In genomic region chr4:64654157-64654556, GRCm38 (mm10) we compare ENCODE assay signal across 23 mouse cellular contexts.
A peak's percentile ranks its signal among the peaks of the same experiment; 100 is the strongest.
DNase-seq lines count a peak whose midpoint lies in the region; ATAC-seq lines count a peak whose summit lies in the region.
"Had no signal": no experiment of that assay in that cellular context is flagged by ENCODE, and none has a peak within 500 bp of the region (broad histone marks: within the 10 kb centered on the region; RNA-seq: fewer than 3 reads in every experiment).

No protein-coding gene starts in this region.

- 84% methylated on average over 3 of the region's 3 CpGs for WGBS in midbrain, embryonic 15.5 days

- DNase-seq in layer of hippocampus, adult 11-12 months (ENCODE audit: low spot score), result peak; percentile 2
- DNase-seq in layer of hippocampus, postnatal 25 days (ENCODE audit: extremely low spot score in 1 of 2, low spot score in 1 of 2), result no peak
- DNase-seq in right cerebral cortex, adult 18-20 months, result peak; percentile 43
- no peak for DNase-seq in right cerebral cortex, postnatal 4 days
- peak; percentile 4 to 42 for DNase-seq in left cerebral cortex, adult 9 months (ENCODE audit: low spot score in 2 of 2)
- peak; percentile 18 to 31 for DNase-seq in left cerebral cortex, postnatal 36 days (ENCODE audit: low spot score in 2 of 2)
- DNase-seq in cerebellum, postnatal 4 days (ENCODE audit: low spot score in 2 of 2), result no peak
- DNase-seq: adrenal gland, adult 2 months; adrenal gland, postnatal 25 days; cerebellum, adult 2 months; cerebellum, postnatal 10 days; embryo, embryonic 11 days; gastrocnemius, postnatal 14 days; heart, adult 2 months; heart, postnatal 14 days had no signal

- H3K4me1 ChIP-seq in midbrain, embryonic 15.5 days, result no peaks in the 10 kb centered on the region
- H3K4me1 ChIP-seq: forebrain, embryonic 10.5 days; forebrain, embryonic 15.5 days; heart, embryonic 15.5 days; hindbrain, embryonic 13.5 days had no signal

- no peaks in the 10 kb centered on the region for H3K36me3 ChIP-seq in midbrain, embryonic 15.5 days (replicated peaks)
- H3K36me3 ChIP-seq: embryonic facial prominence, embryonic 15.5 days; forebrain, embryonic 10.5 days; forebrain, embryonic 15.5 days; heart, embryonic 15.5 days; hindbrain, embryonic 13.5 days had no signal

- H3K27ac ChIP-seq in midbrain, embryonic 15.5 days, result no peak overlapping the region
- H3K27ac ChIP-seq: embryonic facial prominence, embryonic 15.5 days; forebrain, embryonic 10.5 days; forebrain, embryonic 15.5 days; heart, adult 2 months; heart, embryonic 15.5 days; hindbrain, embryonic 13.5 days had no signal

- H3K27me3 ChIP-seq in midbrain, embryonic 15.5 days (replicated peaks), result no peaks in the 10 kb centered on the region
- H3K27me3 ChIP-seq: embryonic facial prominence, embryonic 15.5 days; forebrain, embryonic 15.5 days; heart, embryonic 15.5 days; hindbrain, embryonic 13.5 days had no signal

- no peak overlapping the region for H3K4me3 ChIP-seq in midbrain, embryonic 15.5 days
- H3K4me3 ChIP-seq: embryonic facial prominence, embryonic 15.5 days; erythroblast, embryonic 14.5 days; forebrain, embryonic 10.5 days; forebrain, embryonic 15.5 days; heart, adult 2 months; heart, embryonic 15.5 days; hindbrain, embryonic 13.5 days had no signal

- H3K9ac ChIP-seq in midbrain, embryonic 15.5 days, result no peak overlapping the region
- H3K9ac ChIP-seq: embryonic facial prominence, embryonic 15.5 days; forebrain, embryonic 15.5 days; heart, embryonic 15.5 days; hindbrain, embryonic 13.5 days had no signal

- no peak overlapping the region for H3K4me2 ChIP-seq in midbrain, embryonic 15.5 days
- H3K4me2 ChIP-seq: embryonic facial prominence, embryonic 15.5 days; forebrain, embryonic 15.5 days; heart, embryonic 11.5 days; heart, embryonic 15.5 days; hindbrain, embryonic 13.5 days had no signal

- intact Hi-C loops in left cerebral cortex, postnatal 36 days (cut with DNase I), result no loop called here

- ATAC-seq in midbrain, embryonic 15.5 days (replicated peaks), result no peak
- ATAC-seq: forebrain, embryonic 15.5 days had no signal

- no peaks in the 10 kb centered on the region for H3K9me3 ChIP-seq in midbrain, embryonic 15.5 days
- H3K9me3 ChIP-seq: embryonic facial prominence, embryonic 15.5 days; forebrain, embryonic 10.5 days; forebrain, embryonic 15.5 days; heart, embryonic 15.5 days; hindbrain, embryonic 13.5 days had no signal

Comparison
In these comparisons a context has a peak if more than half of its experiments do, and no peak if none do; other contexts are left out.
1. DNase-seq: peak in layer of hippocampus, adult 11-12 months (single experiment), right cerebral cortex, adult 18-20 months (single experiment), left cerebral cortex, adult 9 months (2 of 2) and left cerebral cortex, postnatal 36 days (2 of 2); none in layer of hippocampus, postnatal 25 days (0 of 2), right cerebral cortex, postnatal 4 days (single experiment) and cerebellum, postnatal 4 days (0 of 2).